Mouse (Mus musculus): ENCODE results near the gene Alox15. TPM values are rescaled to one million over a fixed set of nuclear protein-coding genes. Genes with fewer than 3 reads are reported as not detected.
A peak's percentile ranks its signal among the peaks of the same experiment; 100 is the strongest.

The Alox15 gene
- polyA plus RNA-seq, 1 experiment, result 0.29 TPM

GRCm38 (mm10) chr11:70308296-70308695 lies 43.5 kb downstream of the Alox15 start:
- TF ChIP-seq CTCF (IDR thresholded peaks at IDR 0.05; ENCODE audit: borderline replicate concordance, extremely low read depth, insufficient read depth, insufficient read length) (peak; percentile 23; the same call in 1 of the 2 replicates), POLR2A (IDR thresholded peaks at IDR 0.05; ENCODE audit: borderline replicate concordance, extremely low read depth, insufficient read depth, insufficient read length, poor library complexity, severe bottlenecking) (no peak)
- DNase-seq (ENCODE audit: low read depth), result peak; percentile 2

- DNase-seq (ENCODE audit: low read depth), result no peak
- TF ChIP-seq POLR2A (IDR thresholded peaks at IDR 0.05; ENCODE audit: borderline replicate concordance, extremely low read depth, insufficient read depth, insufficient read length, poor library complexity, severe bottlenecking) (no peak), CTCF (IDR thresholded peaks at IDR 0.05; ENCODE audit: borderline replicate concordance, extremely low read depth, insufficient read depth, insufficient read length) (no peak)
Observed at GRCm38 (mm10) chr11:70306159-70306558, 45.7 kb downstream of the Alox15 start.

- TF ChIP-seq CTCF (IDR thresholded peaks at IDR 0.05; ENCODE audit: borderline replicate concordance, extremely low read depth, insufficient read depth, insufficient read length) (no peak), POLR2A (IDR thresholded peaks at IDR 0.05; ENCODE audit: borderline replicate concordance, extremely low read depth, insufficient read depth, insufficient read length, poor library complexity, severe bottlenecking) (no peak)
- DNase-seq (ENCODE audit: low read depth), result no peak
Observed at GRCm38 (mm10) chr11:70302293-70302692, 49.5 kb downstream of the Alox15 start.

- TF ChIP-seq POLR2A (IDR thresholded peaks at IDR 0.05; ENCODE audit: borderline replicate concordance, extremely low read depth, insufficient read depth, insufficient read length, poor library complexity, severe bottlenecking), result no peak
- no peak for TF ChIP-seq CTCF (IDR thresholded peaks at IDR 0.05; ENCODE audit: borderline replicate concordance, extremely low read depth, insufficient read depth, insufficient read length)
- DNase-seq (ENCODE audit: low read depth), result no peak
Observed at GRCm38 (mm10) chr11:70297836-70298454, 53.9 kb downstream of the Alox15 start.

GRCm38 (mm10) chr11:70297405-70297804 lies 54.4 kb downstream of the Alox15 start:
- no peak for DNase-seq (ENCODE audit: low read depth)
- TF ChIP-seq CTCF (IDR thresholded peaks at IDR 0.05; ENCODE audit: borderline replicate concordance, extremely low read depth, insufficient read depth, insufficient read length), result no peak

Other genes starting within 250 kb of the Alox15 start
- 0.33 and 0.37 TPM in 2 replicates for gene Mgl2, start 221.7 kb downstream of the Alox15 start, polyA plus RNA-seq (2012; rRNA removed)
- gene Clec10a, start 195.8 kb downstream of the Alox15 start, polyA plus RNA-seq (2012; rRNA removed), result 0.60 and 0.86 TPM in 2 replicates
- 2.8 and 3.8 TPM in 2 replicates for gene Slc16a11, start 139.3 kb downstream of the Alox15 start, polyA plus RNA-seq (2012; rRNA removed)
- 13.9 and 15.1 TPM in 2 replicates for gene Slc16a13, start 131.0 kb downstream of the Alox15 start, polyA plus RNA-seq (2012; rRNA removed)
- gene Bcl6b, start 122.2 kb downstream of the Alox15 start, polyA plus RNA-seq (2012; rRNA removed), result 4.5 and 5.9 TPM in 2 replicates
- 153 and 207 TPM in 2 replicates for gene 0610010K14Rik, start 114.1 kb downstream of the Alox15 start, polyA plus RNA-seq (2012; rRNA removed)
- 14.8 and 18.0 TPM in 2 replicates for gene Gm21988, start 112.2 kb downstream of the Alox15 start, polyA plus RNA-seq (2012; rRNA removed)
- gene Rnasek, start 112.2 kb downstream of the Alox15 start, polyA plus RNA-seq (2012; rRNA removed), result 106 and 125 TPM in 2 replicates
- gene Alox12, start 96.7 kb downstream of the Alox15 start, polyA plus RNA-seq (2012; rRNA removed), result 0.78 and 1.6 TPM in 2 replicates
- gene Alox12e, start 29.4 kb downstream of the Alox15 start, polyA plus RNA-seq (2012; rRNA removed), result not detected in 2 replicates
- gene Pelp1, start 58.0 kb upstream of the Alox15 start, polyA plus RNA-seq (2012; rRNA removed), result 31.2 and 34.2 TPM in 2 replicates
- 68.7 and 86.1 TPM in 2 replicates for gene Arrb2, start 80.6 kb upstream of the Alox15 start, polyA plus RNA-seq (2012; rRNA removed)
- 28.1 and 31.8 TPM in 2 replicates for gene Med11, start 99.9 kb upstream of the Alox15 start, polyA plus RNA-seq (2012; rRNA removed)
- 0.93 and 1.4 TPM in 2 replicates for gene Zmynd15, start 107.4 kb upstream of the Alox15 start, polyA plus RNA-seq (2012; rRNA removed)
- gene Cxcl16, start 108.0 kb upstream of the Alox15 start, polyA plus RNA-seq (2012; rRNA removed), result 3.1 and 3.5 TPM in 2 replicates
- gene Tm4sf5, start 153.2 kb upstream of the Alox15 start, polyA plus RNA-seq (2012; rRNA removed), result 1.6 and 2.3 TPM in 2 replicates
- gene Vmo1, start 162.6 kb upstream of the Alox15 start, polyA plus RNA-seq (2012; rRNA removed), result 0.14 and 0.15 TPM in 2 replicates
- gene Gltpd2, start 167.2 kb upstream of the Alox15 start, polyA plus RNA-seq (2012; rRNA removed), result 0.09 TPM in 1 of 2 replicates, not detected in the other
- 405 and 560 TPM in 2 replicates for gene Psmb6, start 173.3 kb upstream of the Alox15 start, polyA plus RNA-seq (2012; rRNA removed)
- not detected in 2 replicates for gene Gm40193, start 180.9 kb upstream of the Alox15 start, polyA plus RNA-seq (2012; rRNA removed)
- 18.9 and 19.9 TPM in 2 replicates for gene Pld2, start 188.0 kb upstream of the Alox15 start, polyA plus RNA-seq (2012; rRNA removed)
- 94.3 and 99.5 TPM in 2 replicates for gene Mink1, start 210.8 kb upstream of the Alox15 start, polyA plus RNA-seq (2012; rRNA removed)